Mouse (Mus musculus) skeletal muscle tissue, postnatal 0 days (tissue): ENCODE data around the gene Usp48. TPM values are rescaled to one million over a fixed set of nuclear protein-coding genes. Genes with fewer than 3 reads are reported as not detected.

Experiments used
- polyA plus RNA-seq: library from polyadenylated mRNA; unstranded; fragments of >200 nt; fragmentation: Nextera tagmentation; extraction: Ambion mirVana; gene quantifications from 2 replicates; pipeline ENCODE4 v1.2.1, GENCODE M21; 2015

Gene Usp48
- 19.2 and 21.7 TPM in 2 replicates for polyA plus RNA-seq

GRCm38 (mm10) chr4:137593601-137594495, at the start of gene Usp48:
TSS of gene Usp48 (plus strand) at chr4:137593755.

GRCm38 (mm10) chr4:137574469-137574868, 19.1 kb upstream of the Usp48 start, which contains the start of gene Ldlrad2:
TSS of gene Ldlrad2 (minus strand) at chr4:137574569.

GRCm38 (mm10) chr4:137664433-137664979, 71.0 kb downstream of the Usp48 start, which contains the start of gene Rap1gap:
TSS of gene Rap1gap (plus strand) at chr4:137664726.

Other genes starting within 250 kb of the Usp48 start
- gene Cdc42, start 236.0 kb upstream of the Usp48 start, polyA plus RNA-seq: 435 and 448 TPM in 2 replicates
- gene Cela3a, start 184.0 kb upstream of the Usp48 start, polyA plus RNA-seq: not detected in 2 replicates
- gene Cela3b, start 163.2 kb upstream of the Usp48 start, polyA plus RNA-seq: 0.21 and 0.38 TPM in 2 replicates
- gene 1700013G24Rik, start 140.5 kb upstream of the Usp48 start, polyA plus RNA-seq: 0.46 and 0.78 TPM in 2 replicates
- gene Hspg2, start 125.0 kb upstream of the Usp48 start, polyA plus RNA-seq: 35.6 and 39.6 TPM in 2 replicates
- gene Ldlrad2, start 19.2 kb upstream of the Usp48 start, polyA plus RNA-seq: not detected in 2 replicates
- 0.97 and 1.9 TPM in 2 replicates for gene Rap1gap, start 71.0 kb downstream of the Usp48 start, polyA plus RNA-seq
- 1.7 and 2.8 TPM in 2 replicates for gene Alpl, start 202.6 kb downstream of the Usp48 start, polyA plus RNA-seq